Mouse (Mus musculus): ENCODE data around the gene Smim13. TPM values are rescaled to one million over a fixed set of nuclear protein-coding genes. Genes with fewer than 3 reads are reported as not detected.
"Not testable (repeated sequence)": the region's sequence is repeated elsewhere in the genome, so short reads cannot be mapped to it uniquely, and the experiment has no call there.

Gene Smim13
- 11.9 and 12.0 TPM in 2 replicates for polyA plus RNA-seq (2014; fragmentation: Nextera tagmentation; extraction: Ambion mirVana)

DNA sequence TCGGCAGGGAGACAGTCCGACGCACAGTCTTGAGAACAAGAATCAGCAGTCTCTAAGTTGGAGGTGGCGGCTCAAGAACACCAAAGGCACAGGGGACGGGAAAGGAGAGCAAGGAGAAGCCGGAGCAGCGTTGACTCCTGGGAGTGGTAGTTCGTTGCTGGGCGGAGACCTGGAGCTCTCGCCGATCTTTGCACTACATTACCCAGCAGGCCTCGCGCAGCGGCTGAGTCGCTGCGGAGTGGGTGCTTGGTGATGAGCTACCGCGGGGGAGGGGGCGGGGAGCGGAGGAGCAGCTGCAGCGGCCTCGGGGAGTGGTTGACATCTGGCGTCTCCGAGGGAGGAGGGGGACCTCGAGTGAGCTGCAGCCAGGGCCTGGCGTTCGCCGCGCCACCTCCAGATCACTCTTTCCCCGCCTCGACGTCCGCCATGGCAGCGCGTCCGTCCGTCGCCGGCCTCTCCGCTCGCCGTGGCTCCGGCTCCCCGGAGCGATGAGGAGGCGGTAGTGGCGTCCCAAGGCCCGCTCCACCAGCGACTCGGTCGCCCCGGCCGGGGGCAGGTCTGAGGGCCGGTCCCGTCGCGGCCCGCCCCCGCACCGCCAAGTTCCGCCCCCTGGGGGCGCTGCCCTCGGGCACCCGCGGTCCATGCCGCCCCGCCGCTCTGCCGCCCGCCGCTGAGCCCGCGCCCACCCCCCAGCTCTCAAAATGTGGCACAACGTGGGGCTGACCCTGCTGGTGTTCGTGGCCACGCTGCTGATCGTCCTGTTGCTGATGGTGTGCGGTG lies at the start of gene Smim13:
Gene Smim13, plus strand, starts transcription at position 307 of the 780 bp plus-strand sequence.
- ATAC-seq (ENCODE audit: insufficient read depth) (peak; percentile 98), DNase-seq (peak; percentile 97)
- Histone ChIP-seq H3K9me3 (ENCODE audit: low read depth, low read length) (no peaks in the 10 kb centered on the region), H3K27ac (ENCODE audit: low read depth) (peak within 1 kb of the TSS; percentile 83; the same call in 1 of the 2 replicates), H3K27me3 (ENCODE audit: insufficient read depth, low read length) (no peaks in the 10 kb centered on the region), H3K9ac (peak within 1 kb of the TSS; percentile 77), H3K4me2 (peak within 1 kb of the TSS; percentile 86), H3K4me3 (ENCODE audit: low read depth, low read length) (peak within 1 kb of the TSS; percentile 73), H3K4me1 (ENCODE audit: insufficient read depth) (0 out of 2 replicates have a peak, but pooled peaks cover 3% of the 10 kb centered on the region), H3K36me3 (ENCODE audit: insufficient read depth) (no peaks in the 10 kb centered on the region)
- TF ChIP-seq CTCF (IDR thresholded peaks at IDR 0.05; ENCODE audit: low read depth), result no peak
- under 1% methylated on average over 72 of the region's 78 CpGs for WGBS

DNA sequence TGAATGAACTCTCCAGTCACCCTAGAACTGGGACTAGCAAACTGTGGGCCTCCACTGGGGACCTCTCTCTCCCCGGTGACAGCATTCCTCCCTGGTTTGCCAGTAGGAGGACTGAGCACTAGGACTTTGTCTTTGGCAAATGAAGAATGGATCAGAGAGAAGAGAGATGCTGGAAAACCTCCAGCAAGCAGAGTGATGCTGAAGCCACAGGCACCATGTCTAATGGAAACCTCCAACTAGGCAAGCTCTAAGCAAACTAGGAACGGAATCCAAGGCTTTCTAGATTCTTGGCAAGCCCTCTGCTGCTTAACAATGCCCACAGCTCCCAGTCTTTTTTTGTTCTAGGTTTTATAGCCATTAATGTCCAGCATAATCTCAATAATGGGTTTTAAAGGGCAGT lies 48.8 kb upstream of the Smim13 start:
- no peak for ATAC-seq (ENCODE audit: insufficient read depth)
- no peak for TF ChIP-seq CTCF (IDR thresholded peaks at IDR 0.05; ENCODE audit: low read depth)
- Histone ChIP-seq H3K4me3 (ENCODE audit: low read depth, low read length) (no peak overlapping the region), H3K4me2 (no peak overlapping the region), H3K9me3 (ENCODE audit: low read depth, low read length) (no peaks in the 10 kb centered on the region), H3K27me3 (ENCODE audit: insufficient read depth, low read length) (no peaks in the 10 kb centered on the region), H3K27ac (ENCODE audit: low read depth) (no peak overlapping the region), H3K9ac (no peak overlapping the region), H3K36me3 (ENCODE audit: insufficient read depth) (no peaks in the 10 kb centered on the region), H3K4me1 (ENCODE audit: insufficient read depth) (no peaks in the 10 kb centered on the region)
- 76% methylated on average over 2 of the region's 2 CpGs for WGBS
- no peak for DNase-seq

DNA sequence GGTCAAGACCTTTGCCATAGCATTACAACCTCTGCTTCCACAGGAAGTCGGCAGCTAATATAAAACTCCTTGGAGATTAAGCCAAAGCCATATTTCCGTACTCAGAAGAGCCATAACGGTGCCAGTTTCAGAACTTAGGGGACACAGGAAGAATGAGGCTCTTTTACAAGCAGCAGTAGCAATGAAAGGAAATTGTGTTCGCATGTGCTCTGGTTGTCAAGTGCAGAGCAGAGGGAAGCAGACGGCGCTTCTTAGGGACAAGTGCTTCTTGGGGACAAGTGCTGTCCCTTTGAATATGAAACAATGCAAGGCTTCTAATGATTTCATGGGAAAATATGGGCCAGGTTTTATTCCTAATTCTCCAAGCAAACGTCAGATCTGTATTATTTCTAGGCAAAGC lies 46.4 kb upstream of the Smim13 start:
- ATAC-seq (ENCODE audit: insufficient read depth), result no peak
- Histone ChIP-seq H3K4me2 (no peak overlapping the region), H3K27ac (ENCODE audit: low read depth) (no peak overlapping the region), H3K36me3 (ENCODE audit: insufficient read depth) (no peaks in the 10 kb centered on the region), H3K4me1 (ENCODE audit: insufficient read depth) (no peaks in the 10 kb centered on the region), H3K9ac (no peak overlapping the region), H3K27me3 (ENCODE audit: insufficient read depth, low read length) (no peaks in the 10 kb centered on the region), H3K9me3 (ENCODE audit: low read depth, low read length) (no peaks in the 10 kb centered on the region), H3K4me3 (ENCODE audit: low read depth, low read length) (no peak overlapping the region)
- peak; percentile 7 for DNase-seq
- TF ChIP-seq CTCF (IDR thresholded peaks at IDR 0.05; ENCODE audit: low read depth), result no peak
- 49% methylated on average over 7 of the region's 7 CpGs for WGBS

DNA sequence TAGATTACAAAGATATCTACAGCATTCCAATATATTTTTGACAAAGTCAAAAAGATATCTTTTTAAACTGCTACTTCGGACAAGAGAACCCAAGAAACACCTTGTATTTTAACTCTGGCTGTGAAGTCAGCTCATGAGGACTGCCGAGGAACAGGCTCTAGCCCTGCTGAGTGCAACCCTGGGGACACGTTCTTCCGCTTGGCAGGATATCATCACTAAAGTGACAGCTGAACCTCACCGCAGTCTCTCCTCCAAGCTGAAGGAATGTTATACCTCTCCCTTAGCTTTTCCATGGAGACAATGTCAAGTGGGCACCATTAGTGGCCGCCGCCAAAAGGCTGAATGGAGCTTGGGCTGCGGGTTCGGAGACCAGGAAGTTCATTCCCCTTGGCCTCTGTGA lies 46.0 kb upstream of the Smim13 start:
- WGBS, result 72% methylated on average over 9 of the region's 9 CpGs
- Histone ChIP-seq H3K9ac (no peak overlapping the region), H3K27me3 (ENCODE audit: insufficient read depth, low read length) (no peaks in the 10 kb centered on the region), H3K4me3 (ENCODE audit: low read depth, low read length) (no peak overlapping the region), H3K4me2 (no peak overlapping the region), H3K27ac (ENCODE audit: low read depth) (no peak overlapping the region), H3K36me3 (ENCODE audit: insufficient read depth) (no peaks in the 10 kb centered on the region), H3K9me3 (ENCODE audit: low read depth, low read length) (no peaks in the 10 kb centered on the region), H3K4me1 (ENCODE audit: insufficient read depth) (no peaks in the 10 kb centered on the region)
- no peak for TF ChIP-seq CTCF (IDR thresholded peaks at IDR 0.05; ENCODE audit: low read depth)
- DNase-seq (no peak), ATAC-seq (ENCODE audit: insufficient read depth) (no peak)

DNA sequence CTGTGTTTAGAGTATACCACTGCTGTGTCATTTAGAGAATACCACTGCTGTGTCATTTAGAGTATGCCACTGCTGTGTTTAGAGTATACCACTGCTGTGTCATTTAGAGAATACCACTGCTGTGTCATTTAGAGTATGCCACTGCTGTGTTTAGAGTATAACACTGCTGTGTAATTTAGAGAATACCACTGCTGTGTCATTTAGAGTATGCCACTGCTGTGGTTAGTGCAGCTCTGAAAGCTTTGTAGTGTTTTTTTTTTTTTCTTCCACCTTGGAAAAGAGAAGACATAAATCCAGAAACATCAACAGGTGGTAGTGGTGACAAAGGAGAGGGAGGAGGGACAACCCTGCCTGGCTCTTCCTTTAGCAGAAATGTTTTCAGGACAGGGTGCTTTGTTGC lies 44.1 kb upstream of the Smim13 start:
- H3K4me3 ChIP-seq (ENCODE audit: low read depth, low read length); H3K4me1 ChIP-seq (ENCODE audit: insufficient read depth); H3K4me2 ChIP-seq; H3K27ac ChIP-seq (ENCODE audit: low read depth); ATAC-seq (ENCODE audit: insufficient read depth); H3K36me3 ChIP-seq (ENCODE audit: insufficient read depth); DNase-seq; H3K9ac ChIP-seq; H3K9me3 ChIP-seq (ENCODE audit: low read depth, low read length); H3K27me3 ChIP-seq (ENCODE audit: insufficient read depth, low read length): not testable (repeated sequence)

DNA sequence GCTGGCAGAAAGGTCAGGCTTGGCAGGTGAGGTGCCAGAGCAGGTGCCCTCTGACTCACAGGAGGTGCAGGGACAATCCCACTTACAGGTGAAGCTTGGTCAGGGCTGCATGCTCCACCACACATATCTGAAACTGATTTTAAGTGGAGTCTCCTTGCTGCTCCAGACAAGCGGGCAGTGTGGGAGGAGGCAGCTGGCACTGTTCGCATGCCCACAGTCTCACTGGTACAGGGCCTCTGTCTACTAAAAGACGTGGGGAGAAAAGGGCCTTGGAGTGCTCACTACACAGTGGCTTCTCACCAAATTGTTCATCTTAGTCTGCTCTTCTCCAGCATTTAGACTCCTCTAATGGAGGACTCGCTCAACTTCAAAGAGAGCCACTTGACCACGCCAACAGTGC lies 43.4 kb upstream of the Smim13 start:
- ATAC-seq (ENCODE audit: insufficient read depth) (no peak), DNase-seq (no peak)
- no peak overlapping the region for H3K9ac ChIP-seq
- H3K36me3 ChIP-seq (ENCODE audit: insufficient read depth), result no peaks in the 10 kb centered on the region
- H3K4me1 ChIP-seq (ENCODE audit: insufficient read depth), result no peaks in the 10 kb centered on the region
- 75% methylated on average over 5 of the region's 5 CpGs for WGBS
- H3K27ac ChIP-seq (ENCODE audit: low read depth), result no peak overlapping the region
- no peak for TF ChIP-seq CTCF (IDR thresholded peaks at IDR 0.05; ENCODE audit: low read depth)
- H3K27me3 ChIP-seq (ENCODE audit: insufficient read depth, low read length), result no peaks in the 10 kb centered on the region
- H3K9me3 ChIP-seq (ENCODE audit: low read depth, low read length), result no peaks in the 10 kb centered on the region
- H3K4me2 ChIP-seq, result no peak overlapping the region
- H3K4me3 ChIP-seq (ENCODE audit: low read depth, low read length), result no peak overlapping the region

DNA sequence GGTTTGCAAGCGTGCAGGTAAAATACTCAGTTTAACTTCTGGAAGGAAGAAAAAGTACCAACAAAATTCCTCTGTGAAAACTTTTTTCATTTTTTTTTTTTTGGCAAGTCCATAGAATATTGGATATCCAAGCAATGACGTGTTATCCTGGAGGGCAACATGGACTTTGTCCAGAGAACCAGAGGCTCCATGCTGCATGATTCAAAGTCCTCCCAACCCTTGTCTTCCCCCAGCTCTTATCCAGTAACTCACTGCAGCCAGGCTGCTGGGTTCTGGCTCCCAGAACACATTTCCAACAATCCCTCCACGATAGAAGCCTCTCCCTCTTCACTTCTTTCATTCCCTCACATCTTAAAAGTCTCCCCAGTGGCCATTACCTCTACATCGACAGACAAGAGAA lies 38.4 kb upstream of the Smim13 start:
- WGBS, result 73% methylated on average over 4 of the region's 4 CpGs

More for the DNA sequence above, 38.4 kb upstream of the Smim13 start:
- Histone ChIP-seq H3K4me3 (ENCODE audit: low read depth, low read length) (no peak overlapping the region), H3K9ac (no peak overlapping the region), H3K4me2 (no peak overlapping the region), H3K9me3 (ENCODE audit: low read depth, low read length) (no peaks in the 10 kb centered on the region), H3K27ac (ENCODE audit: low read depth) (no peak overlapping the region), H3K36me3 (ENCODE audit: insufficient read depth) (no peaks in the 10 kb centered on the region), H3K4me1 (ENCODE audit: insufficient read depth) (peaks cover 9% of the 10 kb centered on the region; the same call in 1 of the 2 replicates), H3K27me3 (ENCODE audit: insufficient read depth, low read length) (no peaks in the 10 kb centered on the region)
- ATAC-seq (ENCODE audit: insufficient read depth) (no peak), DNase-seq (no peak)
- no peak for TF ChIP-seq CTCF (IDR thresholded peaks at IDR 0.05; ENCODE audit: low read depth)

Measured in lung, embryonic 14.5 days (tissue).